Mouse (Mus musculus) mouse trophoblast stem cell (cell line): ENCODE results near the gene Slc2a6.

Source experiments
- in situ Hi-C, 2 experiments: fragments of 300-500 bp; cut with MseI, MboI; formaldehyde crosslinking; loops; 2 replicates in 1 of 2; 3 replicates in 1 of 2; pipeline ENCODE4 v1.15.1; 2025

The Slc2a6 gene

DNA sequence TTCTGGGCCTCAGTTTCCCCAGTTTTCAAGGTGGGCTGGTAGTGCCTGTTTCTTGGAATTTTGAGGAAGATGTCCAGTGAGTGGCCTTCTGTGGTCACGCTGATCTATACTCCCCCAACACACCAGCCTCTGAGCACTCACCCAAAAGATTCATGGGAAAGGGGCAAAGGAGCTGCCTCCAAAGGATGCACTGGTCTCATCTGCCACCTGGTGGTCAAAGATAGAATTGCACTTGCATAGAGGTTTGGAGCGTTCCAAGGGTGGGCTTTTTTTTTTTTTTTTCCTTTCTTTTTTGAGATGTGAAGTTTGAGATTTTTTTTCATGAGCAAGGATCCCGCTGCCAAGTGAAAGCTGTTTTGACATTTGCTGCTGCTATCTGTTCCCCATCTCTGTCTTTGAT, 10.8 kb upstream of the Slc2a6 start:
- in situ Hi-C loops = no loop called here

DNA sequence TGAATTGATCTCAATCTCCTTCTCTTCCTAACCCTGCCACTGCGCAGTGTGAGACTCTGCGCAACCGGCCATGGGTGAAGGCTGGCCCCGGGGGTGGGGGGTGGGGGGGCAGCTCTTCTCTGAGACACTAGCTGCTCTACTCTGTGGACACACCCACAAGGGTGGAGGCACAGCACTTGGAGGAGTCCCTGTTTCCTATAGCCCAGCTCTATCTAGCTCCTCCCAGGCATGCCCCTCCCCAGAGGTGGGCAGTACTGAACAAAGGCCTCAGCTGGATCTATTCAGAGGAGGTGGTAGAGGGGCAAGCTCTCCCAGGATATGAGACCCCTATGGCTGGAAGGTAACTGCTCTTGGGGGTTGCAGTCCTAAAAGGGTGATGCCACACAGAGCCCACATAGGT, 9.2 kb upstream of the Slc2a6 start:
- in situ Hi-C loops = no loop called here

DNA sequence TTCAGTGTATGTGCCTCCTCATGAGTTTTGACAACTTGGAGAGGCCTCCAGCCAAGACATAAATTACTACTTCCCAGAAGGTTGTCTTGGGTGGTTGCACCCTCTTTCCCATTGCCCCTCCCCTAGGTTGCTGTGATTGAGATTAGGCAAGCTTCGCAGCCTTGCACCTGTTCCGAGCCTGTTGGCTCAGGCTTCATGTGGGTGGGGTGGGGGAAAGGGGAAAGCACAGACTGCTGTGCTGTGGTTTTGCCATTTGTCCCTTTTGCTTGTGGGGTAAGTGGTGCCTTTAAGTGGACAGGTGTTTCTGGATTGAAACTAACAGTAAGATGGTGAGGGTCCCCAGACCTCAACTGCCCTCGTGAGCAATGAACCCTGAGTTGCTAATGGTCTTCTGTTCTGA, 8.2 kb upstream of the Slc2a6 start:
- in situ Hi-C loops = no loop called here

DNA sequence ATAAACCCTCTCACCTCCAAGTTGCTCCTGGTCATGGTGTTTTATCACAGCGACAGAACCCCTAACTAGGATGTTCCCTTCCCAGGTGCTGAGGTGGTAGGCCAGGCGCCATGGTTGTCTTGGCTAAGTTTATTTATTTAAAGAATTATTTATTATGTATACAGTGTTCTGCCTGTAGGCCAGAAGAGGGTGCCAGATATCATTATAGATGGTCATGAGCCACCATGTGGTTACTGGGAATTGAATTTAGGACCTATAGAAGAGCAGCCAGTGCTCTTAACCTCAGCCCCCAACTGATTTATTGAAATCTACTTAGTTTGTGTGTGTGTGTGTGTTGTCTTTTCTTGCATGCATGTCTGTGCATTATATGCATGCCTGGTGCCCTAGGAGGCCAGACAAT, 4.6 kb upstream of the Slc2a6 start:
- in situ Hi-C loops = loop anchor here in 1 of 2 experiments (5.0 kb wide), 1 partner anchor 105 kb away; no protein-coding TSS in a partner anchor

DNA sequence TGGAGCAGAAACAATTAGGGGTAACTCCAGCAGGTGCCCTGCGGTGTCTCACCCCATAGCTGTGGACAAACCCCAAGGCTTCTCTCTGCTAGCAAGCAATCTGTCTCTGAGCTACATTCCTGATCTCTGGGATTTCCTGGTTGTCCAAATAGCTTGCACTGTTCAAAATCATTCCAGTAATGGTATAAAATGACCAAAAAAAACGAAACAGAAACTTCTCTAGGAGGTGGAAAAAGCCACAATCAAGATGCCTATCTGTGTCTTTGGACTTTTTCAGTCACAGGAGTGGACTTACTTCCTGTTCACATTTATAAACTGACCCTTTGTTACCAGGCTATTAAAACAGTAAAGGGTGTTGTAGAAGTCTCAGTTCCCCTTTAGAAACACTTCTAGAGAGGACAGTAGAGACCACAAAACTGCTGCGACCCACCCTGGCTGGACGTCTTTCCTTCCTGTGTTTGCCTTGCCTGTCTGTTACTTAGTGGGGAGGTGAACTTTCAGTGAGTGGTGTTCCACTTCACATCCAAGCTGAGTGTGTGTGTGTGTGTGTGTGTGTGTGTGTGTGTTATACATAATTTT, 728 bp upstream of the Slc2a6 start:
- in situ Hi-C loops = no loop called here

DNA sequence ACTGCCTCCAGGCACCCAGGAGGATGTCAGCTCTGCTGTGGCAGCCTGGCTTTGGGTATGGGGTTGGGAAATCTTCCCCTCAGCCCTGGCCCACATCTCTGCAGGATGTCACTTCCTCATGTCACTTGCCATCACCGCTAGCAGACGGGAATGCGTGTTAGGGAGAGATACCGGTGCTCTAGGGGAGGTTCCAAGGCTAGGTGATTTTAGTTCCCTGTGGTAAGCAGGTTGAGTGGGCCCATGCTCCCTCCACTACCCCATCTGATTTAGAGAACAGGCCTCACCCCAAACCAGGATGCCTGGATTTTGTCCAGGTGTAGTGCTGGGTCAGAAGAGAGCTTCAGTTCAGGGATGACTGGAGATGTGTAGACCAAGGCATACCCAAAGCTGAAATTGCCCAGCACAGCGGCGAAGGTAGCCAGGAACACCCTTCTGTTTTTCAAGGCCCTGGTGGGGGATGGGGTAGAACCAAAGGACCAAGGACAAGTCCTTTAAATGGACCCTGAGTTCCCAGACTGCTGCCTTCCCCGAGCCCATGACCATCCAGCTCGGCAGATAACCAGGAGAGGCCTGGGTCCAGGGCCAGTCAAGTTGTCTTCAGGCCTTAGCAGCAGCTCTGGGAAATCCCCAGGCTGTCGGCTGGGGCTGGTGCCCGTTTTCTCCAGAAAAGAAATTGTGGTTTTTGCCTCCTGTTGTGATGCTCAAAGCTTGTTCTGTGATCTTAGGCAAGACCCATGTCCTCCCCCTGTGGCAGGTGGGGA, 761 bp downstream of the Slc2a6 start:
- in situ Hi-C loops = no loop called here

DNA sequence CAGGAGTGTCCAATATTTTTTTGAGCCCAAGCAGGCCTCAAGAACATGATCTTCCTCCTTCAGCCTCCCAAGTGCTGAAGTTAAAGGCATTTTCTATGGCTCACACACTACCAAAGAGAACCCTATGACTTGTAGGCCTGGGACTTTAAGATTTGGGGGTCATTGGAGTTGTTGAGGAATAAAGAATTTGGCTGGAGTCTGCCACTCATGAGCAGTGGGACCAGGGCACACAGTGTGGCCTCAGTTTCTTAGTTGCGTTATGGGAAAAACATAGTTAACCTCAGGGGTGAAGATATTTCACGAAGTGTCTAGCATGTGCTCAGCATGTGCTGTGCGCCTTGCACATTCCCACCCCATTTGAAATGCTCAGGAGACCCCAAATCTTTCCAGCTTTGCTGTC, 1.5 kb downstream of the Slc2a6 start:
- in situ Hi-C loops = no loop called here

DNA sequence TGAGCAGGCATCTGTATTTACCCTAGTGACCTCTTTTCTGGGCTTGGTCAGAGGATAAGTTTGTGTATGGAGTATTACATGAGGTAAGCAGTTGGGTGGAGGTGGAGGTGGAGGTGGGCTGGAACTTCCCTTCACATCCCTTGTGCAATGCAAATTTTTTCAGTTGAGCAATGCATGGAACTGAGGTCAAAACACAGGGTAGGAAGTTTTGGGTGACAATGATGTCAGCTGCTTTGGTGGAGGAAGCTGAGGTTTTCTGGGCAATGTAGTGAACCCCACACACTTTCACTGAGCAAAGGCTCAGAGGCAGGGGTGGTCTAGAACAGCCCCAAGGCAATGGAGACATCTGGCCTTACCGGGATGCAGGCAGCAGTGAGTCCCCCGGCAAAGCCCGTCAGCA, 2.3 kb downstream of the Slc2a6 start:
- in situ Hi-C loops = no loop called here

DNA sequence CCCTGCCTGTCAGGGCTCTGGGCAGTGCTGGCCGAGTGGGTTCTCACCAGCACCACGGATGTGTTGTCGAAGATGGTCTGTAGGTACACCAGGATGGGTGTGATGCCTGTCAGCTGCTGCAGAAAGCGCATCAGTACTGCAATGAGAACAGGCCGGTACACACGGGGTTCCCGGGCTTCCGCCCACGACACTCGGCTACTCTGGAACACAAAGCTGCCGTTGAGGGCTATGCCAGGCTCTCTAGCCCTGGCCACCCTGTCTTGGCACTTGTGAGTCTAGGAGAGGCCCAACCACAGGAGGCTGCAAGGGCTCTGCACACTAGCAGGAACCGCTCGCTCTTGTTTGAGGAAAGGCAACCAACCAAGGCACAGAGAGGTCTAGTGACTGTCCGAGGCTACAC, 3.7 kb downstream of the Slc2a6 start:
- in situ Hi-C loops = no loop called here

DNA sequence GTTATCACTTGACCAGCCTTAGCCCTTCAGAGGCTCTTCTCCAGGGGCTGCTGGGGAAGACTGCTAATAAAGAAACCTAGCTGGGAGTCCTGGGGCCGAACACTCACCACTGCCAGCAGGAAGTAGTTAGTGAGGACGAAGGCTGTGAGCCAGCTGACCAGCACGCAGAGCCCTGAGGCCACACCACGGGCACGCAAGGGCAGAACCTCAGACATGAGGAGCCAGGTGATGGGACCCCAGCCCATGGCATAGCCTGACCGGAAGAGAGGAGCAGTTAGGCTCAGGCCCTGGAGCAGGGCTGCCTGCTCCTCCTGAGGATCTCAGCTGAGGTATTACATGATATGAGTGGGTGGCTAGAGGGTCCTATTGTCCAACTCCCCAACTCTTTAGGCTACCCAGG, 5.2 kb downstream of the Slc2a6 start:
- in situ Hi-C loops = no loop called here

DNA sequence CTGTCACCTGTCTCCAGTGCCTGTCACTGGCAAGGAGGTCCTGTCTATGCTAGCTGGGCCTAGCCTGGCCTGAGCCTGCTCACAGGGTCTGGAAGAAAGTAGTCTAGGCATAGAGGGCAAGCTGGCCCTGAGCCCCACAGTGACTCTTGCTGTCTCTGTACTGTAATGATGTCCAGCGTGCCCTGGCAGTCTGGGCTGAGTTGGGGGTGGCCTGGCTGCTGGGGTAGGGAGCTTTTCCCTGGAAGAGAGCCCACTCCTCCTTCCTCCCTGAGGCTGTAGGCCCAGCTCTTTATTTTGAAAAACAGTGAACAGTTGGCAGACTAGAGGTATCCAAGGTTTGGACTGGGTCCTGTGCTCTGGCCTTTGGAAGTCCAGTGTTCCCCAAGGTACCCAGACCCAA, 6.7 kb downstream of the Slc2a6 start:
- in situ Hi-C loops = no loop called here

DNA sequence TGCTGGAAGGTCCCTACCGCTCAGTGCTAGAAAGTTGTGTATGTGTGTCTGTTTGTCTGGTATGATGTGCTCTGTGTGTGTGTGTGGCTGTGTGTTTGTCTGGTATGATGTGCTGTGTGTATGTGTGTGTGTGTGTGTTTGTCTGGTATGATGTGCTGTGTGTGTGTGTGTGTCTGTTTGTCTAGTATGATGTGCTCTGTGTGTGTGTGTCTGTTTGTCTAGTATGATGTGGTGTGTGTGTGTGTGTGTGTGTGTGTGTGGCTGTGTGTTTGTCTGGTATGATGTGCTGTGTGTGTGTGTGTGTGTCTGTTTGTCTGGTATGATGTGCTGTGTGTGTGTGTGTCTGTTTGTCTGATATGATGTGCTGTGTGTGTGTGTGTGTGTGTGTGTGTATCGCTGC, 8.3 kb downstream of the Slc2a6 start:
- in situ Hi-C loops = no loop called here

DNA sequence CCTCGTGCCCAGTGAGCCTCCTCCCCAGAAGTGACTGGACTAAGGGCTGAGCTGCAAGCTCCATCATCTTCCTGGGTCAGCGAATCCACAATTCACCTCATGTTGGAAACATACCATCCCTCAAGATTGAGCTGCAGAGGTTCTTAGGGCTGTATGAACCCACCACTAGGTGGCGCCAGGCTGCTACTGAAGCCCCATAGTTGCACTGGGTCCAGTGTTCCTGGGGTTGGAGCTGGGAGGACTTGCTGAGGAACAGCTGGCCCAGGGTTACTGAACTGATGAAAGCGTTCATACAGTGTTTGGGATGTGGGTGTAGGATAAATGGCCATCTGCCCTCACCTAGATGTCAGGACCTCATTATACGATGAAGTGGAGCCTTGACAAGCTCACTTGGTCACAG, 10.0 kb downstream of the Slc2a6 start:
- in situ Hi-C loops = no loop called here

DNA sequence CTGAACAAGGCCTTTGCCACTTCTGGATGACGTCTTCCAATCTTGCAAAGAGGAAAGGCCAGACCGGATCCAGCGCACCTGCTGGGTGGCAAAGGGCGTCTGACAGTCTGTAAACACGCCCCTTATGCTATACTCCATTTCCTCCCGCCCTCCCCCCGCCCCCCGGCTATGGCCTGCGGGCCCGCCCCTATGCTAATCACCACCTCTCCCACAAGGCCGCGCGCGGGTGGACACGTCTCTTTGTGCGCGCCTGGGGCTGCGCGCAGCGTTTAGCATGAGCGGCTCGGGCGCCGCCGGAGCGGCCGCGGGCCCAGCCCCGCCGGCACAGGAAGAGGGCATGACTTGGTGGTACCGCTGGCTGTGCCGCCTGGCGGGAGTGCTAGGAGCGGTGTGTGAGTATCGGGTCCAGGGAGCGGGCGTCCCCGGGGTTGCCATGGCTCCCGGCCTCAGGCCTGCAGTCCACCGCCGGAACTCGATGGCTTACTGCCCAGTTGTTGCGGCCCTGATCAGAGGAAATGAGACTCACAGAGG, 18.0 kb downstream of the Slc2a6 start, which contains the start of gene Cacfd1:
Gene Cacfd1, plus strand, starts transcription at position 213 of the 531 bp plus-strand sequence.
- in situ Hi-C loops = no loop called here

DNA sequence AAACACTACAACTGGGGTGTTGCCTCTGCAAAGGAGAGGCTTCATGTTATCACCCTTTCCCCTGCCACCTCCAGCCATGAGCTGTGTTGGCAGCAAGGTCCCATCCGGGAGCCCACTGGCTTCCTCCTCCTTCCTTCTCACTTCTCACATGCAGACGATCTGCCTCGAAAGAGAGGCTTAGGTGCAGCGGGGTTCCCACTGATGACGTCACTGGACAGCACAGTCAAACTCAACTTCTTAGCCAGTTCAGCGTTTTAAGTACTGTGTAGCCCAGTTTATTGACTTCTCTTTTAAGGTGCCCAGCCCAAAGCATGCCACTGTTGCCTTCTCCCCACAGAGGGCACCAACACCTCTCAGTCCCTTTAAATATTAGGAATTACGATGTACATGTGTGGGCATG, 20.1 kb downstream of the Slc2a6 start:
- in situ Hi-C loops = no loop called here

DNA sequence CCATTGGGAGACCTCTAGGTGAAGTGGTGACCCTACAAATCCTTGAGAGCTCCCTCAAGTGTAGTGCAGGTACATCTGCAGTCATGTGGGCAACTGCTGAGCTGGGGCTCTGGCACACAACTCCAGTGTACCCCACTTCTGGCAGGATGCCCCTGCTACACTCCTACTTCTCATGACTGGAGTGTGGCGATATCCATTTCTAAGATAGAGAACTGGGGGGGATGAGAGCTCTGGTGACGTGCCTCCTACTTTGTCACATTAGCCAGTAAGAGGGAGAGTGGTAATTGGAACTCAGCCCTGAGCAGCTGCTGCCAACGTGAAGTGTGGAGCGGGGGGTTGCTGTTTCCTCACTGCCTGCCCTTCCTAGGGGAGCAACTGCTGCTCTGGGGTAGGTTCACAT, 21.5 kb downstream of the Slc2a6 start:
- in situ Hi-C loops = no loop called here

DNA sequence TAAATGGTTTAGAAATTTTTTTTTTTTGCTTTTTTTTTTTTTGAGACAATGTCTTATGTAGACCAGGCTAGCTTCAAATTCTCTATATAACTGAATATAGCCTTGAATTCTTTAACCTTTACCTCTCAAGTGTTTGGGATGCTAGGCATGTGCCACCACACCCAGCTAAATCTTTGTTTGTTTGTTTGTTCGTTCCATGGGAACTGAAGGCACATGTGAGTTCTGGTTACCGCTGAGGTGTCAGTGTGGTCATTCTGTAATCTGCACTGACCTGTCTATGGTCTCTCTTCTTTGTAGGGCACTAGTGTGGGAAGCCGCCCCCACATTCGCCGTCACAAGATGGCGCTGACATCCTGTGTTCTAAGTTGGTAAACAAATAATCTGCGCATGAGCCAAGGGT, 29.8 kb downstream of the Slc2a6 start:
- in situ Hi-C loops = no loop called here

DNA sequence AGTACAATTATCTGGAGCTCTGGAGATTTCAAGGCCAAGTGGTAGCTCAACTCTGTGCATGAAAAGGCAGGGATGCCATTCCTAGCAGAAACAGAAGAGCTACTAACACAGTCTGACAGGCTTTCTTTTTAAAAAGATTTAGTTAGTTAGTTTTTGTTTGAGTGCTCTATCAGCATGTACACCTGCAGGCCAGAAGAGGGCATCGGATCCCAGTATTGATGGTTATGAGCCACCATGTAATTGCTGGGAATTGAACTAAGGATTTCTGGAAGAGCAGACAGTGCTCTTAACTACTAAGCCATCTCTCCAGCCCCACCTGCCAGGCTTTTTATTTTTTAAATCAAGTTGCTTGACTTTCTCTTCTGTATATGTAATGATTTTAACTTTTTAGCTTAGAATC, 30.3 kb downstream of the Slc2a6 start:
- in situ Hi-C loops = no loop called here

DNA sequence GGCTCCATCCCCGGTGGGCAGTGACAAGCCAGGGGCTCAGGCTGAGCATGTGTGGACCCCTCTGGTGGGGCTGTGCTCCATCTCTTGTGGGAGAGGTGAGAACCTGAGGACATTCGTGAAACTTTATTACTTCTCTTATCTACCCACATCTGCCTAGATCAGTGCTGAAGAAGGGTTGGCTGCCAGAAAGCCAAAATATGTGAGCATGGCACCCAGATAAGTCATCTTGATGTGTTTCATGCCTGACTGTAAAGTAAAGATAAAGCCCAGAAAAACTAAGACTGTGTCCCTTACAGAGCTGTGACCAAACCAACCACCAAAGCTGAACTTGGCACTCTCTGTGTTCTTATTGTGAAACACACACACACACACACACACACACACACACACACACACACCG, 33.9 kb downstream of the Slc2a6 start:
- in situ Hi-C loops = no loop called here

DNA sequence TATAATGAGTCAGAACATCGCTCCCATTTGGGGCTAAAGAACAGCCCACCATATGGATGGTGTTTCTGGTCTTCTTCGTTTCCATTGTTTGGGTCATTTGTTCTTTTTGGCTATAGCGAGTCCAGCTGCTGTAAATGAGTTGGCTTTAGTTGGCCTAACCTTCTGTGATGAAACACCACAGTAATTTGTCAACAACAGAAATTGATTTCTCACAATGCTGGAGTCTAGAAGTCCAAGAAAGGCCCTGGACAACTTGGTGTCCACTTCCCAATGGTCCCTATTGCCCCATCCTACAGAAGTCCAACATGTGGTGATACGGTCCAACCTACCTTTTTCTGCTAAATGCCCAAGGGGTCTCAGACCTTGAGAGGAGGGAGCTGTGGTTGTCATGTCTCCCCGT, 43.2 kb downstream of the Slc2a6 start:
- in situ Hi-C loops = no loop called here

DNA sequence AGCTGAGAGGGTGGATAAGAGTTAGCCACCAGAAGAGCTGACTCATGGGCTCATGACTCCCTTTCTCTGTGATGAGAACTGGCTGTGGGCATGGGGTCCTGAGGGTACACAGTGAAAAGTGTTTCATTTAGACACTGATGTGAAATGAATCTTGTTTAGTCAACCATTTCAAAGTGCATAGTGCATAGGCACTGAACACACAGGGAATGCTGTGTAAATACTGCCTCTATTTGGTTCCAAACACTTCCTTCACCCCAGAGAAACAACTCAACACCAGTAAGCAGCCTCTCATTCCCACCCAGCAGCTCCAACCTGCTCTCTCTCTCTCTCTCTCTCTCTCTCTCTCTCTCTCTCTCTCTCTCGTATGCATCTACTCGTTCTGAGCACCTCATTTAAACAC, 43.6 kb downstream of the Slc2a6 start:
- in situ Hi-C loops = no loop called here

DNA sequence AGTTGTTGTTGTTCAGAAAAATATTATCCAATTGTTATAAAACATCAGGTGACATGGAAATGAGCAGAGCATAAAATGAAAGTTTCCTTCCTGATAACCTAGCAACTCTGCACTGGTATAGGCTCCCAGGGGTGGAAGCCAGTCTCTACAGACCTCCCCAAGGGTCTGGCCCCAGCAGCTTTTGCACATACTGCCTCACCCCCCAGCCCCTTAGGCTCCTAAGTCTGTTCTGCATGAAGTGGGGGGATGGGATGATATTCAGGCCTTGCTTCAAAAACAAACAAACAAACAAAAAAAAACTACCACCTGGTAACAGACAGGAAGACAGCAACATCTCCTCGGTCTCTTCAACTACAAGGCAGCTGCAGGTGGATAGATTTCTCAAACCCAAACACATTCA, 47.4 kb downstream of the Slc2a6 start:
- in situ Hi-C loops = no loop called here

DNA sequence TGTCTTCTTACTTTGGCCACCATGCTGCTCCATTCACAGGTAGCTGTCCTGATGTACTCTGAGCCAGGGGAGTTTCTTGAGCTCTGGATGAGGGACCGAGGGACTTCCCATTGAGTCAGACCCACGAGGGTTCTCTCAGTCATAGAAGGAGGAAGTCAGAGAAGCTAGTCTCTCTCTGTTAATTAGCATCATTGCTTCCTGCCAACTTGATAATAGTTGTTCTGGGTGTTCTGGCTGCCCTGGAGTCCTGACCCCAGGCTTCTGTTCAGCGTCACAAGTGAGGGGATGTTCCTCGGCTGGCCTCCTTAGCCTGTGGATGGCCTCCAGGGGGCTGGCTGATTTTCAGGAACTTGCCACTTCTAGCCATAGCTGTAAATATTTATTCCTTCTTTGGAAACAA, 53.8 kb downstream of the Slc2a6 start:
- in situ Hi-C loops = no loop called here
